Mouse (Mus musculus) MEL (cell line): Measurements from ENCODE around the gene Smim24.

Experiments used
- CTCF ChIP-seq, 3 experiments: IDR thresholded peaks in 2 of 3; conservative IDR thresholded peaks in 1 of 3; 2 replicates each; pipeline ENCODE4 v1.5.1; 2011 to 2012; ENCODE audit warnings: low read length in 3 of 3, low read depth in 2 of 3, mild to moderate bottlenecking in 2 of 3, improper control_type of control experiment in 1 of 3, inconsistent platforms in 1 of 3, mixed read lengths in 1 of 3, moderate library complexity in 1 of 3; ENCODE audit not compliant: control insufficient read depth in 1 of 3, insufficient read depth in 1 of 3, poor library complexity in 1 of 3, severe bottlenecking in 1 of 3
- E2F4 ChIP-seq: IDR thresholded peaks from 2 replicates; pipeline ENCODE4 v1.6.1; 2011; ENCODE audit warnings: low read depth, low read length, improper control_type of control experiment, borderline replicate concordance
- GATA1 ChIP-seq: IDR thresholded peaks from 2 replicates; pipeline ENCODE4 v1.6.1; 2011; ENCODE audit warnings: low read depth, low read length, improper control_type of control experiment
- KAT2A ChIP-seq: conservative IDR thresholded peaks from 2 replicates; pipeline ENCODE4 v1.6.1; 2012; ENCODE audit warnings: low read depth, low read length, improper control_type of control experiment, inconsistent platforms
- MAFK ChIP-seq: IDR thresholded peaks from 2 replicates; pipeline ENCODE4 v1.6.1; 2011; ENCODE audit warnings: low read depth, mild to moderate bottlenecking, low read length, improper control_type of control experiment, borderline replicate concordance
- MAZ ChIP-seq: IDR thresholded peaks from 2 replicates; pipeline ENCODE4 v1.6.1; 2012; ENCODE audit warnings: low read depth, mild to moderate bottlenecking, inconsistent platforms, low read length, improper control_type of control experiment
- POLR2A ChIP-seq, 2 experiments: IDR thresholded peaks; 2 replicates each; pipeline ENCODE4 v1.6.1; 2011 to 2012; ENCODE audit warnings: low read length in 2 of 2, mild to moderate bottlenecking in 2 of 2, control low read depth in 1 of 2, improper control_type of control experiment in 1 of 2, low read depth in 1 of 2, moderate library complexity in 1 of 2; ENCODE audit not compliant: control insufficient read depth in 1 of 2, insufficient read depth in 1 of 2, poor library complexity in 1 of 2
- POLR2AphosphoS5 ChIP-seq: IDR thresholded peaks from 2 replicates; pipeline ENCODE4 v1.6.1; 2012; ENCODE audit warnings: low read depth, borderline replicate concordance, mild to moderate bottlenecking, inconsistent platforms, low read length, moderate library complexity, mixed read lengths
- RCOR1 ChIP-seq: IDR thresholded peaks from 2 replicates; pipeline ENCODE4 v1.6.1; 2012; ENCODE audit warnings: low read depth, mild to moderate bottlenecking, inconsistent platforms, low read length, improper control_type of control experiment
- TCF12 ChIP-seq: IDR thresholded peaks from 2 replicates; pipeline ENCODE4 v1.6.1; 2014; ENCODE audit warnings: low read depth, mild to moderate bottlenecking, inconsistent platforms, low read length, improper control_type of control experiment, moderate library complexity
- USF1 ChIP-seq: IDR thresholded peaks from 2 replicates; pipeline ENCODE4 v1.6.1; 2014; ENCODE audit warnings: low read depth, mild to moderate bottlenecking, inconsistent platforms, low read length, improper control_type of control experiment, moderate library complexity

DNA sequence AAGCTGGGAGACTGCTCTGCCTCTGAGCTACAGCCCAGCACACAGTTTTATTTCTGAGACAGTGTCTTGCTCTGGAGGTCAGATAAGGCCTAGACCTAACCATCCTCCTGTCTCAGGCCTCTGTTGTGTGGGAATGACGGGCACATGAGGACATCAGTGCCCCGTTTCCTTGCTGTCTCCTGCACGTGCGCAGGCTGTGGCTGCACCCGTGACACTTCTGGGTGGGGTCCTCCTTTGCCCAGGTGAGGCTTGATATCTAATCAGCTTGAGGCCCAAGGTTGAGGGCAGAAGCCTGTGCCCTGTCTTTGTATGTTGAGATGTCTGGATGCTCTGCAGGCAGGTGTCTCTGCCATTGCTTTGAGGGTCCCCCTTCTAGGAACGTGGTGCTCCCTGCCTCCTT is 581 bp upstream of the Smim24 start:
- no peak for TF ChIP-seq POLR2A (IDR thresholded peaks at IDR 0.05; ENCODE audit: control insufficient read depth in 1 of 2, insufficient read depth in 1 of 2, low read depth in 1 of 2, low read length in 2 of 2, poor library complexity in 1 of 2)
- no peak for TF ChIP-seq CTCF (IDR thresholded peaks at IDR 0.05 in 2 of 3, conservative IDR thresholded peaks at IDR 0.05 in 1 of 3; ENCODE audit: control insufficient read depth in 1 of 3, insufficient read depth in 1 of 3, low read depth in 2 of 3, low read length in 3 of 3, poor library complexity in 1 of 3, severe bottlenecking in 1 of 3)
- TF ChIP-seq USF1 = no peak
- TF ChIP-seq E2F4 = no peak
- no peak for TF ChIP-seq MAFK
- no peak for TF ChIP-seq TCF12
- no peak for TF ChIP-seq POLR2AphosphoS5
- TF ChIP-seq MAZ = no peak
- TF ChIP-seq KAT2A = no peak
- TF ChIP-seq GATA1 = no peak
- TF ChIP-seq RCOR1 = no peak
